Mouse (Mus musculus): Measurements from ENCODE around the gene Cul3. TPM values are rescaled to one million over a fixed set of nuclear protein-coding genes. Genes with fewer than 3 reads are reported as not detected.

The Cul3 gene
- polyA plus RNA-seq, 1 experiment from 2014 or later: 25.1 TPM

- no peak overlapping the region for H3K9ac ChIP-seq
- H3K9me3 ChIP-seq: no peaks in the 10 kb centered on the region
- H3K4me3 ChIP-seq: no peak overlapping the region
- ATAC-seq (replicated peaks): peak; percentile 69
- no peaks in the 10 kb centered on the region for H3K27me3 ChIP-seq (replicated peaks)
- no peak overlapping the region for H3K4me2 ChIP-seq
- 67% methylated on average over 4 of the region's 4 CpGs for WGBS
- H3K4me1 ChIP-seq: peaks cover 8% of the 10 kb centered on the region; the same call in 1 of the 2 replicates
- H3K27ac ChIP-seq: no peak overlapping the region
- H3K36me3 ChIP-seq (replicated peaks): no peaks in the 10 kb centered on the region
These were observed 119.1 kb downstream of the Cul3 start for GRCm38 (mm10) chr1:80221151-80221550.

DNA sequence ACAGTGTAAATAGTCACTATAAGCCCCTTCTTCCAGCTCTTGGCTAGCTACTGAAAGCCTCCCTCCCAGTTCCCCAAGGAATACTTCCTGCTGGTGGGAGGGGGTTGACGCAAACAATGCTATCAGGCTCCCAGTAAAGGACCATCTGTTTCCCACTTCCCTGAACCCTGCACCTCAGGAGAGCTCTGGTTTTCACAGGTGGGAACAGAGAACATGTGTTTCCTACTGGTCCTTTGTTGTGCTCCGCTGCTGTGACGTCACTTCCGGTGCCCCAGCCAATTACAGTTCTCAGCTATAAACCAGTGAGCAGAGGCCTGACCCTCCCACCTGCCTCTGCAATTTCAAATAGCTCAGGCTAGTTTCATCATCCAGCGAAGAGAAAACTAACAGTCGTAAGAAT is 122.0 kb downstream of the Cul3 start, which contains the start of gene Fam124b:
Fam124b (minus strand) TSS at position 206 of the 400 bp plus-strand sequence.
- Histone ChIP-seq H3K4me1 (no peaks in the 10 kb centered on the region), H3K9me3 (no peaks in the 10 kb centered on the region), H3K9ac (no peak within 1 kb of the TSS), H3K27ac (no peak within 1 kb of the TSS), H3K4me2 (no peak within 1 kb of the TSS), H3K27me3 (replicated peaks) (no peaks in the 10 kb centered on the region), H3K4me3 (no peak within 1 kb of the TSS), H3K36me3 (replicated peaks) (no peaks in the 10 kb centered on the region)
- ATAC-seq (replicated peaks): no peak; the same call in 1 of the 2 replicates
- WGBS: 83% methylated on average over 6 of the region's 6 CpGs

Other genes with a start within 250 kb of the Cul3 start
- gene Fam124b, start 122.0 kb downstream of the Cul3 start, polyA plus RNA-seq (2015; fragmentation: Nextera tagmentation; extraction: Ambion mirVana): 0.68 and 1.1 TPM in 2 replicates
- not detected in 2 replicates for gene Gm45261, start 121.0 kb upstream of the Cul3 start, polyA plus RNA-seq (2015; fragmentation: Nextera tagmentation; extraction: Ambion mirVana)